Mouse (Mus musculus): ENCODE measurements around the gene Stard3. TPM values are rescaled to one million over a fixed set of nuclear protein-coding genes. Genes with fewer than 3 reads are reported as not detected.

Gene Stard3
- total and polyA plus RNA-seq, 2 experiments from 2014 or later, result 23.8 to 56.1 TPM

DNA sequence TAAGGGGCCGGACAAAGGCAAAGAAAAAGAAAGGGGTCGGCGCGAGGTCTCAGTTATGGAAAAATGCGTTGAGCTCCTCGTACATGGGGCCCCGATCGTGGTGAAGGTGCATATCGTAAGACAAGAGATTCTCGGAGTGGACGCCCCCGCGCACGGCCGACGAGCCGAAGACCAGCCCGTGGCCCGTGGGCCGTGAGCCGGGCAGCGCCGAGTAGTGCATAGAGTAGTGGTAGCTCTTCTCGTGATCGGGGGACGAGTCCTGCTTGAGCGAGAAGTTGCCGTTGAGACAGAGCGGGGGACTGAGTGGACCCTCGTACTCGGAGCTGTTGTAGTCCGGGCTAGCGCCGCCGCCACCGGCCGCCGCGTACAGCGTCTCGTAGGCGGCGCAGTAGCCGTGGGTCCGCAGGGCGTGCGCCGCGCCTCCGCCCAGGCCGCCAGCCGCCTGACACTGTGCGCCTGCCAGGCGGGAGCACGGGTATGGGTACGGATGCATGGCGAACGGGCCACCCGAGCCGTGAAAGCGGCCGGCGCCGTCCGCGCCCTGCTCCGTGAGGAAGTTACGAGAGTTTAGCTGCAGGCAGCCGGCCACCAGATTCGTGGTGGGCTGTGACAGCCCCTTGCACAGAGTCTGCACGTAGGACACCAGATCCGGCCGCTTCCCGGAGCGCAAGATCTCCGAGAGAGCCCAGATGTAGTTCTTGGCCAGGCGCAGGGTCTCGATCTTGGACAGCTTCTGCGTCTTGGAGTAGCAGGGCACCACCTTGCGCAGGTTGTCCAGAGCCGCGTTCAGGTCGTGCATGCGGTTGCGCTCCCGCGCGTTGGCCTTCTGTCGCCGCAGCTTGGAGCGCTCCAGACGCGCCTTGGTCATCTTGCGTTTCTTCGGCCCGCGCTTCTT lies 30.8 kb upstream of the Stard3 start:
- no peaks in the 10 kb centered on the region; the same call in 1 of the 2 replicates for H3K4me1 ChIP-seq (ENCODE audit: insufficient read depth, low read length)
- no peak overlapping the region for H3K27ac ChIP-seq (ENCODE audit: low read depth, low read length)
- no peaks in the 10 kb centered on the region for H3K9me3 ChIP-seq (ENCODE audit: low read length)
- WGBS, result under 1% methylated on average over 97 of the region's 97 CpGs
- TF ChIP-seq CTCF (IDR thresholded peaks at IDR 0.05), result no peak
- H3K4me2 ChIP-seq (ENCODE audit: low read depth, low read length, poor library complexity, severe bottlenecking), result peak overlapping the region; percentile 36
- H3K36me3 ChIP-seq (ENCODE audit: insufficient read depth, low read length), result no peaks in the 10 kb centered on the region
- H3K9ac ChIP-seq (replicated peaks; ENCODE audit: low read length, poor library complexity, severe bottlenecking), result no peak overlapping the region
- no peak for ATAC-seq (ENCODE audit: low FRiP score)
- H3K4me3 ChIP-seq (ENCODE audit: low read depth, low read length), result peak overlapping the region; percentile 30
- peaks cover 85% of the 10 kb centered on the region for H3K27me3 ChIP-seq (ENCODE audit: insufficient read depth, low read length)
- no peak for DNase-seq (ENCODE audit: low spot score)

DNA sequence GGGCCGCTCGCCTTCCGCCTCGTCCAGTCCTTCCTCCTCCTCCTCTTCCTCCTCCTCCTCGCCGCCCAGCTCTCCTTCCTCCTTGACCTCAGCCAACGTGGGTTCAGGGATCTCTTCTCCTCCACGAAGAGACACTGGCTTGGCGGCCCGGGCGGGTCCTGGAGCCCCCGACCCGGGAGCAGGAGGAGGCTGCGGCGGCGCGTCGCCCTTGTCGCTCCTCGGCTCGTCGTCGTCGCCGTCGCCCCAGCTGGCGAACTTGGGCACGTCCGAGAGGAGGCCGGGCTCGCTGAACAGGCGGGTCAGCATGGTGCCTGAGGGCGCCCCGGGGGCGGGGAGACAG lies 30.2 kb upstream of the Stard3 start:
- ATAC-seq (ENCODE audit: low FRiP score), result no peak
- Histone ChIP-seq H3K9ac (replicated peaks; ENCODE audit: low read length, poor library complexity, severe bottlenecking) (peak overlapping the region; percentile 44), H3K27ac (ENCODE audit: low read depth, low read length) (no peak overlapping the region), H3K36me3 (ENCODE audit: insufficient read depth, low read length) (no peaks in the 10 kb centered on the region), H3K4me2 (ENCODE audit: low read depth, low read length, poor library complexity, severe bottlenecking) (peak overlapping the region; percentile 36), H3K9me3 (ENCODE audit: low read length) (no peaks in the 10 kb centered on the region), H3K4me3 (ENCODE audit: low read depth, low read length) (peak overlapping the region; percentile 30), H3K4me1 (ENCODE audit: insufficient read depth, low read length) (no peaks in the 10 kb centered on the region; the same call in 1 of the 2 replicates), H3K27me3 (ENCODE audit: insufficient read depth, low read length) (peaks cover 79% of the 10 kb centered on the region)
- 1% methylated on average over 35 of the region's 35 CpGs for WGBS
- no peak for TF ChIP-seq CTCF (IDR thresholded peaks at IDR 0.05)
- DNase-seq (ENCODE audit: low spot score), result no peak

DNA sequence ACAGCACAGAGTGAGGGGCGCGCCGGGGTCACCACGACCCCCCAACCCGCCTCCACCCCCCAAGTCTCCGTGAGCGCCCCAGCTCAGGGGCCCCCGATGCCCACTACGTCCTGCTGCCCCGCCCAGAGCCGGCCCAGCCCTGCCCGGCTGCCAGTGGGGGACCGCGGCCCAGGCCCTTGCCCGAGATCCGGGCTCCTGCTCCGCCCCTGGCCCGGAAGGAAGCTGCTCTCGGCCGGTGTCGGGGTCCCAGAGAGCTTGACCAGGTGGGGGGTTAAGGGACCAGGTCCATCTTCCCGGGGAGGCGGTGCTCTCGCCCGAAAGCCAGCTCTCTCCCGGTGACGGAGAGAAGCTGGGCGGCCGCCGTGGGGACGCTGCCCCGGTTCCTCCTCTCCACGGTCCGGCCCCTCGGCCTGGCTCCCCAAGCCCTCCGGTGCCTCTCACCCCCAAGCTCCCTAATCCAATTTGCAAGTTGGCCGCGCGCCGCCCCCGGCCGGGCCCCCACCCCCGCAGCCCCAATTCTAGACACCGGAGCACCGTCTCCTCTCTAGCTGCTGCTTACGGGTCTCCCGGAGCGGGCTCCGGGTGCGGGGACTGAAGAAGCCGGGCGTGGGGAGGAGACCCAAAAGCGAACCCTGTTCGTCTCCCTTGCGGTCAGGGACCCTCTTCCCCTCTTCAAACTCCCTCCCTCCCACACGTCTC lies 29.6 kb upstream of the Stard3 start:
- Histone ChIP-seq H3K36me3 (ENCODE audit: insufficient read depth, low read length) (no peaks in the 10 kb centered on the region), H3K27ac (ENCODE audit: low read depth, low read length) (no peak overlapping the region; the same call in 1 of the 2 replicates), H3K9ac (replicated peaks; ENCODE audit: low read length, poor library complexity, severe bottlenecking) (peak overlapping the region; percentile 44), H3K9me3 (ENCODE audit: low read length) (no peaks in the 10 kb centered on the region), H3K4me2 (ENCODE audit: low read depth, low read length, poor library complexity, severe bottlenecking) (peak overlapping the region; percentile 36), H3K4me3 (ENCODE audit: low read depth, low read length) (peak overlapping the region; percentile 30), H3K27me3 (ENCODE audit: insufficient read depth, low read length) (peaks cover 78% of the 10 kb centered on the region), H3K4me1 (ENCODE audit: insufficient read depth, low read length) (no peaks in the 10 kb centered on the region; the same call in 1 of the 2 replicates)
- ATAC-seq (ENCODE audit: low FRiP score), result peak; percentile 12; the same call in 1 of the 2 replicates
- under 1% methylated on average over 43 of the region's 56 CpGs for WGBS
- DNase-seq (ENCODE audit: low spot score), result no peak
- TF ChIP-seq CTCF (IDR thresholded peaks at IDR 0.05), result no peak

DNA sequence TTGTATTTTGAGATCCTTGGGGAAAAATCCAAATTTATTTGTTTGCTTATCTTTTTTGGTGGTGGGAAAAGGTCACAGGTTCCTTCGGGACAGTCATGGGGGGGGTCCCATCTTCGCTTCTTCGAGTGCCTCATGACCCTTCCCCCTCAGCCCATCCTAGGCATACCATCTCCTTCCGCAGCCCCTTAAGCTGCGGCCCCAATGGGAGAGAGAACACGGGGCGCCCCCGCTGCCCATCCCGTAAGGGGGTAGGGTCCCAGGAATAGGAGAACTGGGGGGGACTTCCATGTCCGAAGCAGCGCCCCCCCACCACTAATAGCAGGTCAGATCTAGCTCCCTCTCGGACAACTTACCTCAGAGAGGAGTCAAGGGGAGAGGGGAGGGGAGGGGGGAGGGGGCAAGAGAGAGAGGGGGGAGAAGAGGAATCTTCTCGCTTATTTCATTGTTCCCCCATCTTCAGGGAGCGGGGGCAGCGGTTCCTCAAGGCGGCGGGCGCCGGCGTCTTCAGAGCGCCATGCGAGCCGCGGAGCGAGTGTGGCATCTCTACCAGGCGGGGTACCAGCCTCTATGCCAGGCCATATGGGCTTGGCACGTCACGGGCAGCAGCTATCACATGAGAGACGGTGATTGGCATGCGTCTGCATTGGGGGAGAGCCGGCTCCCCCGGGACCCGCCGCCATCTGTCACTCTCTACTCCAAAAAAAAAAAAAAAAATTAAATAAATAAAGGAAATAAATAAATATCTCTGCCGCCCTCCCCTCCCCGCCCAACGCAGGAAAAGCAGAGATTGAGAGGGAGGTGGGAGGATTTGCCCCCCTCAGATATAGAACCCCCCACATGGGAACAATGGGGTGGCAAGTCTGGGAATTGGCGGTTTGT lies 28.8 kb upstream of the Stard3 start, which contains the start of gene Neurod2:
Neurod2 (minus strand) TSS at position 568 of the 879 bp plus-strand sequence.
- Histone ChIP-seq H3K36me3 (ENCODE audit: insufficient read depth, low read length) (no peaks in the 10 kb centered on the region), H3K4me1 (ENCODE audit: insufficient read depth, low read length) (no peaks in the 10 kb centered on the region; the same call in 1 of the 2 replicates), H3K27me3 (ENCODE audit: insufficient read depth, low read length) (peaks cover 77% of the 10 kb centered on the region), H3K27ac (ENCODE audit: low read depth, low read length) (no peak within 1 kb of the TSS; the same call in 1 of the 2 replicates), H3K9me3 (ENCODE audit: low read length) (no peaks in the 10 kb centered on the region), H3K9ac (replicated peaks; ENCODE audit: low read length, poor library complexity, severe bottlenecking) (peak within 1 kb of the TSS; percentile 44; the same call in 1 of the 2 replicates), H3K4me3 (ENCODE audit: low read depth, low read length) (peak within 1 kb of the TSS; percentile 30), H3K4me2 (ENCODE audit: low read depth, low read length, poor library complexity, severe bottlenecking) (peak within 1 kb of the TSS; percentile 36)
- DNase-seq (ENCODE audit: low spot score), result peak; percentile 91
- ATAC-seq (ENCODE audit: low FRiP score), result no peak
- TF ChIP-seq CTCF (IDR thresholded peaks at IDR 0.05), result no peak
- WGBS, result under 1% methylated on average over 36 of the region's 38 CpGs

DNA sequence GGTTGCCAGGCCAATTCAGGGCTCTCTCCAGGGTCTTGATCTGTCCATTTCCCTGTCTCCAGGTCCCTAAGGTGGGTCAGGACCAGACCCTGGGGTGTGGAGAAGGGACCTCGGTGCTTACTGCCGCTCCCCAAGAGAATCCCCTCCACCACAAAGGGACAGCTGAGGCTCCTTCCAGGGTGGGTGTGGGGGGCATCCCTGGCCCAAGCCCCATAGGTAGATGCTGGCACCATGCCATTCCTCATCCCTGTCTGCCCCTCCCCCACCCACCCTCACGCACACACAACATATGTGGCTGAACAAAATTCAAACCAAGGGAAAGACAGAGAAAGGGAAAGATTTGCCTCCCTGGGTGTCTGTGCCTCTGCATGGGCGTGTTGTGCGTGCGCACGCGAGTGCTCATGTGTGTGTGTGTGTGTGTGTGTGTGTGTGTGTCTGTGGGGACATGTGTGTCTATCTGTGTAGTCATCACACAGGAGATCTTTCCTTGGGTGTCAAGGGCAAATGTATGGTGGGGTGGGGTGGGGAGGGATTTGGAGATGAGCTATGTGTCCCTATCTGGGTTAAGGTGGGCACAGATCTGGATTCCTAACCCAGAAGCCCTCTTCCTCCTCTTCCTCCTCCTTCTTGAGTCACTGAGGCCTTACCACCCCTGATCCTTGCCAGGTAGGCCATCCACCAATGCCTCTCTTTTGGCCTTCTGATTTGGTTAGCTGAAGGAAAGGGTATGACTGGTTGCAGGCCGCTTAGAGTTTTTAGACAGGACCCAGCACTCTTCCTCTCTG lies 28.0 kb upstream of the Stard3 start:
- Histone ChIP-seq H3K9me3 (ENCODE audit: low read length) (no peaks in the 10 kb centered on the region), H3K36me3 (ENCODE audit: insufficient read depth, low read length) (no peaks in the 10 kb centered on the region), H3K4me2 (ENCODE audit: low read depth, low read length, poor library complexity, severe bottlenecking) (no peak overlapping the region), H3K4me1 (ENCODE audit: insufficient read depth, low read length) (no peaks in the 10 kb centered on the region; the same call in 1 of the 2 replicates), H3K9ac (replicated peaks; ENCODE audit: low read length, poor library complexity, severe bottlenecking) (no peak overlapping the region), H3K4me3 (ENCODE audit: low read depth, low read length) (no peak overlapping the region), H3K27ac (ENCODE audit: low read depth, low read length) (no peak overlapping the region), H3K27me3 (ENCODE audit: insufficient read depth, low read length) (peaks cover 79% of the 10 kb centered on the region)
- no peak for TF ChIP-seq CTCF (IDR thresholded peaks at IDR 0.05)
- DNase-seq (ENCODE audit: low spot score), result no peak
- 47% methylated on average over 8 of the region's 9 CpGs for WGBS
- ATAC-seq (ENCODE audit: low FRiP score), result no peak

All from midbrain, postnatal 0 days (tissue).